Mouse (Mus musculus) bone marrow, adult 2 months (tissue): ENCODE results near the gene Stc2.

Experiments
- CTCF ChIP-seq: fragments of 200-500 bp; IDR thresholded peaks from 2 replicates; pipeline ENCODE4 v1.5.1; 2011; ENCODE audit warnings: low read length, control low read depth; ENCODE audit not compliant: control insufficient read depth, insufficient read depth
- POLR2A ChIP-seq: fragments of 200-500 bp; IDR thresholded peaks from 2 replicates; pipeline ENCODE4 v1.6.1; 2011; ENCODE audit warnings: low read depth, mild to moderate bottlenecking, control low read depth, low read length, borderline replicate concordance; ENCODE audit not compliant: control insufficient read depth

GRCm38 (mm10) chr11:31369648-31370286 is at the start of gene Stc2:
- no peak for TF ChIP-seq CTCF
- no peak for TF ChIP-seq POLR2A
